In the genomic region with DNA sequence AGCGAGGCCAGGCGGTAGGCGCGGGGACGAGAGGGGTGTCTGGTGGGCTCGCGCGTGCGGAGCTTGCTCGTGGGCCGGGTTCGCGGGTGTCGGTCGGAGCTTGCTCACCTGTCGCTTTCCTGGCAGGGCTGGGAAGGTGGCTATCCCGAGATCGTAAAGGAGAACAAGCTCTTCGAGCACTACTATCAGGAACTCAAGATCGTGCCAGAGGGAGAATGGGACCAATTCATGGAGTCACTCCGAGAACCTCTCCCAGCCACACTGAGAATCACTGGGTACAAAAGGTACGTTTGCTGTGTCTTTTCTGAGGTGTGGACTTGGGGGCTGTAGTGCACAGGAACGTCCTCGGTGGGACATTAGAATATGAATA, we compare ENCODE assay signal across 8 mouse cellular contexts. TPM values are rescaled to one million over a fixed set of nuclear protein-coding genes. Genes with fewer than 3 reads are reported as not detected.
DNase-seq lines count a peak whose midpoint lies in the region; ATAC-seq and TF ChIP-seq lines count a peak whose summit lies in the region.

No protein-coding gene starts in this region.

- no peak for ATAC-seq in midbrain, embryonic 13.5 days

- under 1% methylated on average over 24 of the region's 24 CpGs for WGBS in kidney, adult 2 months
- under 1% methylated on average over 24 of the region's 24 CpGs for WGBS in hindbrain, embryonic 10.5 days
- WGBS in midbrain, embryonic 13.5 days, result 0% methylated on average over 21 of the region's 24 CpGs

- H3K4me3 ChIP-seq in kidney, adult 2 months (ENCODE audit: insufficient read depth, low read depth, low read length), result peak overlapping the region; percentile 71
- peak overlapping the region; percentile 86 for H3K4me3 ChIP-seq in hindbrain, embryonic 10.5 days
- H3K4me3 ChIP-seq in midbrain, embryonic 13.5 days (replicated peaks), result peak overlapping the region; percentile 95

- H3K4me1 ChIP-seq in kidney, adult 2 months (ENCODE audit: control insufficient read depth, insufficient read depth, low read length), result no peaks in the 10 kb centered on the region; the same call in 1 of the 2 replicates
- peaks cover 24% of the 10 kb centered on the region for H3K4me1 ChIP-seq in hindbrain, embryonic 10.5 days (replicated peaks)
- peaks cover 22% of the 10 kb centered on the region for H3K4me1 ChIP-seq in midbrain, embryonic 13.5 days (replicated peaks)

- H3K9ac ChIP-seq in midbrain, embryonic 13.5 days (replicated peaks), result peak overlapping the region; percentile 89

- no peak for TF ChIP-seq CTCF in kidney, adult 2 months (conservative IDR thresholded peaks at IDR 0.05; ENCODE audit: insufficient read depth, insufficient read length, low read depth, low read length)

- H3K4me2 ChIP-seq in midbrain, embryonic 13.5 days (replicated peaks), result peak overlapping the region; percentile 91

- DNase-seq in kidney, adult 2 months, result no peak
- DNase-seq in kidney, adult 9 months, result no peak
- DNase-seq in WW6 (ENCODE audit: low read depth, low spot score), result peak; percentile 22
- peak; percentile 5 for DNase-seq in hindbrain, embryonic 10.5 days (ENCODE audit: low spot score)
- DNase-seq in layer of hippocampus, adult 18-20 months (ENCODE audit: low spot score in 2 of 2), result no peak
- DNase-seq in adrenal gland, postnatal 10 days, result no peak
- DNase-seq in frontal cortex, postnatal 25 days (ENCODE audit: low spot score in 2 of 2), result no peak

- no peaks in the 10 kb centered on the region; the same call in none of the 2 replicates for H3K36me3 ChIP-seq in kidney, adult 2 months (ENCODE audit: control insufficient read depth, insufficient read depth, low read length)
- H3K36me3 ChIP-seq in hindbrain, embryonic 10.5 days, result peaks cover 39% of the 10 kb centered on the region
- peaks cover 32% of the 10 kb centered on the region for H3K36me3 ChIP-seq in midbrain, embryonic 13.5 days

- TF ChIP-seq POLR2A in kidney, adult 2 months (IDR thresholded peaks at IDR 0.05; ENCODE audit: low read depth, low read length), result no peak

- no peaks in the 10 kb centered on the region for H3K27me3 ChIP-seq in kidney, adult 2 months (replicated peaks; ENCODE audit: control insufficient read depth, insufficient read depth, low read length)
- H3K27me3 ChIP-seq in hindbrain, embryonic 10.5 days (ENCODE audit: insufficient read depth, poor library complexity, severe bottlenecking), result no peaks in the 10 kb centered on the region
- no peaks in the 10 kb centered on the region for H3K27me3 ChIP-seq in midbrain, embryonic 13.5 days

- no peak overlapping the region for H3K27ac ChIP-seq in kidney, adult 2 months (ENCODE audit: insufficient read depth, low read depth, low read length)
- H3K27ac ChIP-seq in hindbrain, embryonic 10.5 days, result peak overlapping the region; percentile 92
- peak overlapping the region; percentile 54; the same call in 1 of the 2 replicates for H3K27ac ChIP-seq in midbrain, embryonic 13.5 days

- H3K9me3 ChIP-seq in hindbrain, embryonic 10.5 days, result no peaks in the 10 kb centered on the region
- H3K9me3 ChIP-seq in midbrain, embryonic 13.5 days, result no peaks in the 10 kb centered on the region

RNA-seq across cellular contexts. Expression of a gene that starts 0.9 kb away (rescaled TPM):
- 13.9 and 15.7 TPM in 2 replicates for polyA plus RNA-seq in kidney, adult 2 months (2012; rRNA removed)
- polyA plus RNA-seq in hindbrain, embryonic 10.5 days (2016; fragmentation: Nextera tagmentation; extraction: Ambion mirVana), result 24.3 and 28.9 TPM in 2 replicates
- polyA plus RNA-seq in midbrain, embryonic 13.5 days (2015; fragmentation: Nextera tagmentation; extraction: Ambion mirVana), result 23.3 and 27.0 TPM in 2 replicates
- total RNA-seq in layer of hippocampus, adult 18-20 months (2021), result 1 to 10 TPM; 7.2 to 8.0 TPM
- total RNA-seq in adrenal gland, postnatal 10 days (2021), result 10 to 100 TPM; 12.0 to 13.3 TPM

Comparison
In these comparisons a context has a peak if more than half of its experiments do, and no peak if none do; other contexts are left out.
1. DNase-seq: peak in WW6 (single experiment) and hindbrain, embryonic 10.5 days (single experiment); none in kidney, adult 2 months (single experiment), kidney, adult 9 months (single experiment), layer of hippocampus, adult 18-20 months (0 of 2), adrenal gland, postnatal 10 days (single experiment) and frontal cortex, postnatal 25 days (0 of 2).
2. Peak in every context shown above with its lines, with median percentiles within 50 percentile points of each other: H3K4me3 ChIP-seq.